Mouse (Mus musculus) adrenal gland, postnatal 4 days (tissue): ENCODE results near the gene Zfyve26. TPM values are rescaled to one million over a fixed set of nuclear protein-coding genes. Genes with fewer than 3 reads are reported as not detected.
"Not testable (repeated sequence)": the region's sequence is repeated elsewhere in the genome, so short reads cannot be mapped to it uniquely, and the experiment has no call there.

ENCODE experiments used
- DNase-seq, 2 experiments: peaks; one replicate each; pipeline ENCODE4 v3.0.0; 2021 to 2022; ENCODE audit warnings: low spot score in 2 of 2, mixed read lengths in 2 of 2
- total RNA-seq, 2 experiments: library from RNA; stranded (reverse); gene quantifications; 2 replicates each; pipeline ENCODE4 v1.2.3; 2021

Gene Zfyve26
- total RNA-seq, 2 experiments from 2014 or later: 38.0 to 39.0 TPM

GRCm38 (mm10) chr12:79272604-79273003 lies 23.5 kb downstream of the Zfyve26 start:
- DNase-seq: no peak

GRCm38 (mm10) chr12:79261035-79261434 lies 35.1 kb downstream of the Zfyve26 start:
- DNase-seq: no peak

GRCm38 (mm10) chr12:79260154-79260553 lies 36.0 kb downstream of the Zfyve26 start:
- DNase-seq: no peak

- DNase-seq: no peak
Measured at GRCm38 (mm10) chr12:79254975-79255374, 41.1 kb downstream of the Zfyve26 start.

- no peak for DNase-seq
Measured at GRCm38 (mm10) chr12:79253294-79254053, 42.6 kb downstream of the Zfyve26 start.

- DNase-seq: no peak
Measured at GRCm38 (mm10) chr12:79248110-79248509, 48.0 kb downstream of the Zfyve26 start.

GRCm38 (mm10) chr12:79242921-79243320 lies 53.2 kb downstream of the Zfyve26 start:
- no peak for DNase-seq

GRCm38 (mm10) chr12:79241985-79242384 lies 54.1 kb downstream of the Zfyve26 start:
- no peak for DNase-seq

GRCm38 (mm10) chr12:79235485-79236080 lies 60.5 kb downstream of the Zfyve26 start:
- DNase-seq: no peak

- DNase-seq: no peak
Measured at GRCm38 (mm10) chr12:79217511-79217910, 78.6 kb downstream of the Zfyve26 start.

- DNase-seq: no peak
Measured at GRCm38 (mm10) chr12:79211447-79211846, 84.7 kb downstream of the Zfyve26 start.

GRCm38 (mm10) chr12:79208703-79209464 lies 87.2 kb downstream of the Zfyve26 start, which contains the start of gene Rdh12:
Gene Rdh12 (plus strand): TSS chr12:79208914.
- no peak for DNase-seq

- no peak for DNase-seq
Measured at GRCm38 (mm10) chr12:79201882-79202281, 94.2 kb downstream of the Zfyve26 start.

GRCm38 (mm10) chr12:79197105-79197504 lies 99.0 kb downstream of the Zfyve26 start:
- no peak for DNase-seq

GRCm38 (mm10) chr12:79193441-79193840 lies 102.7 kb downstream of the Zfyve26 start:
- DNase-seq: peak; percentile 24 to 54

- no peak for DNase-seq
Measured at GRCm38 (mm10) chr12:79192193-79192592, 103.9 kb downstream of the Zfyve26 start, which contains the start of gene Rdh11. Gene Rdh11 (minus strand): TSS chr12:79192293.

- DNase-seq: peak; percentile 13 to 47
Measured at GRCm38 (mm10) chr12:79191701-79192100, 104.4 kb downstream of the Zfyve26 start.

- DNase-seq: peak in 1 of 2 experiments; percentile 19
Measured at GRCm38 (mm10) chr12:79190931-79191673, 105.0 kb downstream of the Zfyve26 start.

GRCm38 (mm10) chr12:79185160-79185559 lies 110.9 kb downstream of the Zfyve26 start:
- not testable (repeated sequence) for DNase-seq
